Mouse (Mus musculus) intestine, embryonic 16.5 days (tissue): ENCODE data around the gene Sctr. TPM values are rescaled to one million over a fixed set of nuclear protein-coding genes. Genes with fewer than 3 reads are reported as not detected.

ENCODE experiments used
- ATAC-seq: fragments of 200-750 bp; cut with Nextera tagmentation; 2 replicates; pipeline ENCODE4 v1.8.0; 2017; ENCODE audit warnings: moderate TSS enrichment, moderate library complexity
- H3K27ac ChIP-seq: fragments of 300-500 bp; sonication (generic); 2 replicates; pipeline ENCODE4 v1.5.1; 2014; ENCODE audit warnings: mild to moderate bottlenecking, low read length
- H3K27me3 ChIP-seq: fragments of 300-500 bp; sonication (generic); replicated peaks from 2 replicates; pipeline ENCODE4 v1.6.1; 2014; ENCODE audit warnings: low read length, control low read depth, mixed read lengths; ENCODE audit not compliant: control insufficient read depth, insufficient read depth
- H3K36me3 ChIP-seq: fragments of 300-500 bp; sonication (generic); 2 replicates; pipeline ENCODE4 v1.6.1; 2014; ENCODE audit warnings: low read length, control low read depth; ENCODE audit not compliant: control insufficient read depth, insufficient read depth
- H3K4me1 ChIP-seq: fragments of 300-500 bp; sonication (generic); 2 replicates; pipeline ENCODE4 v1.6.1; 2014; ENCODE audit warnings: low read length, control low read depth, mixed read lengths; ENCODE audit not compliant: control insufficient read depth, insufficient read depth
- H3K4me2 ChIP-seq: fragments of 300-500 bp; sonication (generic); 2 replicates; pipeline ENCODE4 v1.6.1; 2014; ENCODE audit warnings: low read depth, low read length, control low read depth
- H3K4me3 ChIP-seq: fragments of 300-500 bp; sonication (generic); 2 replicates; pipeline ENCODE4 v1.5.1; 2014; ENCODE audit warnings: mild to moderate bottlenecking, low read length
- H3K9ac ChIP-seq: fragments of 300-500 bp; sonication (generic); 2 replicates; pipeline ENCODE4 v1.6.1; 2014; ENCODE audit warnings: low read depth, low read length
- H3K9me3 ChIP-seq: fragments of 300-500 bp; sonication (generic); 2 replicates; pipeline ENCODE4 v1.6.1; 2016; ENCODE audit warnings: low read length, control low read depth; ENCODE audit not compliant: control insufficient read depth
- WGBS: fragments of 180-500 bp; shearing (Covaris S2); extraction: QIAGEN DNeasy Blood & Tissue Kit; methylation state at CpG from one replicate; pipeline ENCODE4 v1.1.7; 2014; 5-methylcytosine and 5-hydroxymethylcytosine counted together
- polyA plus RNA-seq: library from polyadenylated mRNA; unstranded; fragments of >200 nt; fragmentation: Nextera tagmentation; extraction: Ambion mirVana; gene quantifications from 2 replicates; pipeline ENCODE4 v1.2.1, GENCODE M21; 2015

Gene Sctr
- 0.51 and 0.88 TPM in 2 replicates for polyA plus RNA-seq

GRCm38 (mm10) chr1:120006844-120007790 is at the start of gene Sctr:
TSS of gene Sctr (plus strand) at chr1:120006894.
- ATAC-seq = peak; percentile 69
- Histone ChIP-seq H3K27me3 (peaks cover 6% of the 10 kb centered on the region; the same call in 1 of the 2 replicates), H3K4me2 (peak within 1 kb of the TSS; percentile 65), H3K9me3 (no peaks in the 10 kb centered on the region), H3K9ac (peak within 1 kb of the TSS; percentile 50), H3K4me1 (peaks cover 6% of the 10 kb centered on the region), H3K27ac (no peak within 1 kb of the TSS), H3K36me3 (no peaks in the 10 kb centered on the region), H3K4me3 (peak within 1 kb of the TSS; percentile 38)
- 2% methylated on average over 39 of the region's 39 CpGs for WGBS

GRCm38 (mm10) chr1:119957716-119958222 is 48.9 kb upstream of the Sctr start:
- no peaks in the 10 kb centered on the region for H3K27me3 ChIP-seq
- no peak overlapping the region for H3K9ac ChIP-seq
- no peak overlapping the region for H3K4me3 ChIP-seq
- 41% methylated on average over 9 of the region's 9 CpGs for WGBS
- H3K27ac ChIP-seq = no peak overlapping the region
- H3K4me2 ChIP-seq = no peak overlapping the region
- H3K9me3 ChIP-seq = no peaks in the 10 kb centered on the region
- no peak for ATAC-seq
- no peaks in the 10 kb centered on the region for H3K36me3 ChIP-seq
- H3K4me1 ChIP-seq = no peaks in the 10 kb centered on the region

GRCm38 (mm10) chr1:119959464-119959863 is 47.2 kb upstream of the Sctr start:
- Histone ChIP-seq H3K4me1 (no peaks in the 10 kb centered on the region), H3K27ac (no peak overlapping the region), H3K27me3 (no peaks in the 10 kb centered on the region), H3K4me2 (no peak overlapping the region), H3K36me3 (no peaks in the 10 kb centered on the region), H3K4me3 (no peak overlapping the region), H3K9me3 (no peaks in the 10 kb centered on the region), H3K9ac (no peak overlapping the region)
- ATAC-seq = peak; percentile 58
- WGBS = 91% methylated on average over 4 of the region's 4 CpGs

GRCm38 (mm10) chr1:119959920-119960319 is 46.8 kb upstream of the Sctr start:
- Histone ChIP-seq H3K27ac (no peak overlapping the region), H3K4me1 (no peaks in the 10 kb centered on the region), H3K4me3 (no peak overlapping the region), H3K4me2 (no peak overlapping the region), H3K27me3 (no peaks in the 10 kb centered on the region), H3K9ac (no peak overlapping the region), H3K36me3 (no peaks in the 10 kb centered on the region), H3K9me3 (no peaks in the 10 kb centered on the region)
- ATAC-seq = peak; percentile 84
- 42% methylated on average over 7 of the region's 7 CpGs for WGBS

- Histone ChIP-seq H3K9me3 (no peaks in the 10 kb centered on the region), H3K4me3 (no peak overlapping the region), H3K4me1 (no peaks in the 10 kb centered on the region), H3K9ac (no peak overlapping the region), H3K27me3 (no peaks in the 10 kb centered on the region), H3K36me3 (no peaks in the 10 kb centered on the region), H3K4me2 (no peak overlapping the region), H3K27ac (no peak overlapping the region)
- peak; percentile 65; the same call in 1 of the 2 replicates for ATAC-seq
- WGBS = 31% methylated on average over 12 of the region's 12 CpGs
Observed at GRCm38 (mm10) chr1:119965804-119966514, 40.7 kb upstream of the Sctr start.

- Histone ChIP-seq H3K9me3 (no peaks in the 10 kb centered on the region), H3K27ac (no peak overlapping the region), H3K4me3 (no peak overlapping the region), H3K36me3 (no peaks in the 10 kb centered on the region), H3K9ac (no peak overlapping the region), H3K4me1 (no peaks in the 10 kb centered on the region), H3K27me3 (no peaks in the 10 kb centered on the region), H3K4me2 (no peak overlapping the region)
- ATAC-seq = no peak
- WGBS = 36% methylated on average over 4 of the region's 4 CpGs
Observed at GRCm38 (mm10) chr1:119973117-119973516, 33.6 kb upstream of the Sctr start.

GRCm38 (mm10) chr1:119975141-119975540 is 31.6 kb upstream of the Sctr start:
- Histone ChIP-seq H3K9me3 (no peaks in the 10 kb centered on the region), H3K4me2 (no peak overlapping the region), H3K36me3 (no peaks in the 10 kb centered on the region), H3K4me1 (no peaks in the 10 kb centered on the region), H3K27me3 (no peaks in the 10 kb centered on the region), H3K4me3 (no peak overlapping the region), H3K9ac (no peak overlapping the region), H3K27ac (no peak overlapping the region)
- no peak for ATAC-seq
- 39% methylated on average over 4 of the region's 4 CpGs for WGBS

GRCm38 (mm10) chr1:119986555-119986954 is 20.1 kb upstream of the Sctr start:
- Histone ChIP-seq H3K4me3 (no peak overlapping the region), H3K27me3 (no peaks in the 10 kb centered on the region), H3K4me1 (no peaks in the 10 kb centered on the region), H3K27ac (no peak overlapping the region), H3K9me3 (no peaks in the 10 kb centered on the region), H3K9ac (no peak overlapping the region), H3K36me3 (no peaks in the 10 kb centered on the region), H3K4me2 (no peak overlapping the region)
- no peak for ATAC-seq
- whole genome bisulfite sequencing = 85% methylated on average over 5 of the region's 5 CpGs
